Mouse (Mus musculus): ENCODE measurements around the gene Trp73. TPM values are rescaled to one million over a fixed set of nuclear protein-coding genes. Genes with fewer than 3 reads are reported as not detected.

Gene Trp73
- polyA plus RNA-seq, 1 experiment from 2014 or later, result 5.7 TPM

GRCm38 (mm10) chr4:154006264-154006663 lies 133.7 kb downstream of the Trp73 start:
- WGBS, result 93% methylated on average over 6 of the region's 6 CpGs
- H3K27me3 ChIP-seq (replicated peaks; ENCODE audit: control insufficient read depth, insufficient read depth, low read length), result no peaks in the 10 kb centered on the region
- H3K9me3 ChIP-seq (ENCODE audit: control insufficient read depth, low read length), result no peaks in the 10 kb centered on the region
- H3K27ac ChIP-seq (ENCODE audit: low read length), result no peak overlapping the region
- peaks cover 18% of the 10 kb centered on the region for H3K36me3 ChIP-seq (ENCODE audit: control insufficient read depth, insufficient read depth)
- no peaks in the 10 kb centered on the region for H3K4me1 ChIP-seq (replicated peaks; ENCODE audit: control insufficient read depth, insufficient read depth, low read length)
- no peak overlapping the region for H3K4me3 ChIP-seq (replicated peaks; ENCODE audit: low read length)
- H3K9ac ChIP-seq (replicated peaks; ENCODE audit: low read depth, low read length), result no peak overlapping the region
- no peak for ATAC-seq
- no peak overlapping the region for H3K4me2 ChIP-seq (ENCODE audit: low read length)

Other genes starting within 250 kb of the Trp73 start
- gene A430005L14Rik, start 183.0 kb downstream of the Trp73 start, polyA plus RNA-seq (2015; fragmentation: Nextera tagmentation; extraction: Ambion mirVana), result 62.1 and 66.1 TPM in 2 replicates
- gene Dffb, start 165.1 kb downstream of the Trp73 start, polyA plus RNA-seq (2015; fragmentation: Nextera tagmentation; extraction: Ambion mirVana), result 12.3 and 13.1 TPM in 2 replicates
- gene Cep104, start 165.0 kb downstream of the Trp73 start, polyA plus RNA-seq (2015; fragmentation: Nextera tagmentation; extraction: Ambion mirVana), result 21.1 and 23.5 TPM in 2 replicates
- gene Lrrc47, start 128.5 kb downstream of the Trp73 start, polyA plus RNA-seq (2015; fragmentation: Nextera tagmentation; extraction: Ambion mirVana), result 22.2 and 25.4 TPM in 2 replicates
- gene Smim1, start 114.0 kb downstream of the Trp73 start, polyA plus RNA-seq (2015; fragmentation: Nextera tagmentation; extraction: Ambion mirVana), result 2.9 and 3.7 TPM in 2 replicates
- not detected in 2 replicates for gene Ccdc27, start 97.5 kb downstream of the Trp73 start, polyA plus RNA-seq (2015; fragmentation: Nextera tagmentation; extraction: Ambion mirVana)
- 59.2 and 60.7 TPM in 2 replicates for gene Wrap73, start 2.2 kb upstream of the Trp73 start, polyA plus RNA-seq (2015; fragmentation: Nextera tagmentation; extraction: Ambion mirVana)
- 174 and 176 TPM in 2 replicates for gene Tprgl, start 20.5 kb upstream of the Trp73 start, polyA plus RNA-seq (2015; fragmentation: Nextera tagmentation; extraction: Ambion mirVana)
- 7.7 and 10.0 TPM in 2 replicates for gene Megf6, start 30.5 kb upstream of the Trp73 start, polyA plus RNA-seq (2015; fragmentation: Nextera tagmentation; extraction: Ambion mirVana)
- 0.51 and 0.89 TPM in 2 replicates for gene Arhgef16, start 161.5 kb upstream of the Trp73 start, polyA plus RNA-seq (2015; fragmentation: Nextera tagmentation; extraction: Ambion mirVana)
- not detected in 2 replicates for gene B230104I21Rik, start 195.9 kb upstream of the Trp73 start, polyA plus RNA-seq (2015; fragmentation: Nextera tagmentation; extraction: Ambion mirVana)

Measured in forebrain, embryonic 16.5 days (tissue).